Mouse (Mus musculus) midbrain, embryonic 16.5 days (tissue): ENCODE measurements around the gene Tyms. TPM values are rescaled to one million over a fixed set of nuclear protein-coding genes. Genes with fewer than 3 reads are reported as not detected.

Experiments
- ATAC-seq: fragments of 200-750 bp; cut with Nextera tagmentation; 2 replicates; pipeline ENCODE4 v1.8.0; 2017; ENCODE audit warnings: moderate TSS enrichment
- H3K27ac ChIP-seq: fragments of 300-500 bp; sonication (generic); 2 replicates; pipeline ENCODE4 v1.5.1; 2014; ENCODE audit warnings: mild to moderate bottlenecking, low read length, mixed read lengths
- H3K27me3 ChIP-seq: fragments of 300-500 bp; sonication (generic); 2 replicates; pipeline ENCODE4 v1.6.1; 2014; ENCODE audit warnings: low read depth, low read length, mixed read lengths; ENCODE audit not compliant: control insufficient read depth, insufficient read depth
- H3K36me3 ChIP-seq: fragments of 300-500 bp; sonication (generic); 2 replicates; pipeline ENCODE4 v1.6.1; 2014; ENCODE audit warnings: mild to moderate bottlenecking, low read length, moderate library complexity, mixed read lengths; ENCODE audit not compliant: control insufficient read depth, insufficient read depth
- H3K4me1 ChIP-seq: fragments of 300-500 bp; sonication (generic); 2 replicates; pipeline ENCODE4 v1.6.1; 2014; ENCODE audit warnings: mild to moderate bottlenecking, low read length, mixed read lengths; ENCODE audit not compliant: control insufficient read depth, insufficient read depth
- H3K4me2 ChIP-seq: fragments of 300-500 bp; sonication (generic); 2 replicates; pipeline ENCODE4 v1.6.1; 2014; ENCODE audit warnings: mild to moderate bottlenecking, low read length, mixed read lengths
- H3K4me3 ChIP-seq: fragments of 300-500 bp; sonication (generic); 2 replicates; pipeline ENCODE4 v1.5.1; 2014; ENCODE audit warnings: low read depth, mild to moderate bottlenecking, low read length, moderate library complexity, mixed read lengths
- H3K9ac ChIP-seq: fragments of 300-500 bp; sonication (generic); 2 replicates; pipeline ENCODE4 v1.6.1; 2014; ENCODE audit warnings: low read depth, low read length, mixed read lengths
- H3K9me3 ChIP-seq: fragments of 300-500 bp; sonication (generic); replicated peaks from 2 replicates; pipeline ENCODE4 v1.6.1; 2014; ENCODE audit warnings: mild to moderate bottlenecking, low read length, mixed read lengths; ENCODE audit not compliant: control insufficient read depth, poor library complexity, severe bottlenecking
- WGBS: fragments of 180-500 bp; shearing (Covaris S2); extraction: QIAGEN DNeasy Blood & Tissue Kit; methylation state at CpG from one replicate; pipeline ENCODE4 v1.1.7; 2014; 5-methylcytosine and 5-hydroxymethylcytosine counted together
- polyA plus RNA-seq: library from polyadenylated mRNA; unstranded; fragments of >200 nt; fragmentation: Nextera tagmentation; extraction: Ambion mirVana; gene quantifications from 2 replicates; pipeline ENCODE4 v1.2.1, GENCODE M21; 2015

Gene Tyms
- polyA plus RNA-seq, 1 experiment from 2014 or later = 33.3 TPM

DNA sequence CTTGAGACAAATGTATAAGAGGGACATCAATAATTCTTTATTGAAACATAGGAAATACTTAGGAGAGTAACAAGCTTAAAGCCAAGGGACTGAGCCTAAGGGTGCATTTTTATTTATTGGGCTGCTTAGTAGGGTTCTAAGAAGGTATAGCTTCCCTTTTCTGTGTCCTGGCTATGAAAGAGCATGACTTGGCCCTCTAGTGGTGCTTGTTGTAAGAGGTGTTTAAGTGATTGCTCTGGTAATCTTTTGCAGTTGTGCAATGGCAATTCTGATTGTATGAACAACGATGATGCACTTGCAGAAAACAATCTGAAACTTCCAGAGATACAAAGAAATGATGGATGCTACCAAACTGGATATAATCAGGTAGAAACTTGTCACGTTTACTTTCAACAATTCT, 58.8 kb downstream of the Tyms start:
- Histone ChIP-seq H3K27ac (no peak overlapping the region), H3K4me3 (no peak overlapping the region), H3K9me3 (no peaks in the 10 kb centered on the region), H3K36me3 (no peaks in the 10 kb centered on the region), H3K27me3 (no peaks in the 10 kb centered on the region), H3K4me2 (no peak overlapping the region), H3K4me1 (no peaks in the 10 kb centered on the region), H3K9ac (no peak overlapping the region)
- WGBS = 59% methylated on average over 2 of the region's 2 CpGs
- ATAC-seq = no peak

DNA sequence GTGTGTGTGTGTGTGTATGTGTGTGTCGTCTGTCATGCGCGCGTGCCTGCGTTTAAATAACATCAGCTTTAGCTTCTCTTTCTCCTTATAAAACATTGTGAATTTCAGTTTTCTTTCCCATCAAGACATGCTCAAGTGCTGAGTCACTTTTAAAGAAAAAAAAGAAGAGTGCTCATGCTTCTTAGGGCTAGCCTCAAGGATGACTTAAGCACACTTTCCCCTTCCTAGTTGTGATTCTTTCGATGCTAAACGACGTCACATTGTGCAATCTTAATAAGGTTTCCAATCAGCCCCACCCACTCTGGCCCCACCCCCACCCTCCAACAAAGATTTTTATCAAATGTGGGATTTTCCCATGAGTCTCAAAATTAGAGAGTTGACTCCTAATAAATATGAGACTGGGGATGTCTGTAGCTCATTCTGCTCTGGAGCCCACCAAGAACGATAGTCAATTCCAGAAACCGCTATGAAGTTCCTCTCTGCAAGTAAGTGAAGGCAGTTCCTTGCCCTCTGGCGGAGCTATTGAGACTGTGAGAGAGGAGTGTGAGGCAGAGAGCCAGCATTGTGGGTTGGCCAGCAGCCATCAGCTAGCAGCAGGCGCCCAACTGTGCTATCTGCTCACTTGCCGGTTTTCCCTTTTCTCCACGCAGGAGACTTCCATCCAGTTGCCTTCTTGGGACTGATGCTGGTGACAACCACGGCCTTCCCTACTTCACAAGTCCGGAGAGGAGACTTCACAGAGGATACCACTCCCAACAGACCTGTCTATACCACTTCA, 60.5 kb downstream of the Tyms start, which contains the start of gene Il6:
TSS of gene Il6 (plus strand) at position 389 of the 778 bp plus-strand sequence.
- Histone ChIP-seq H3K4me2 (no peak within 1 kb of the TSS), H3K27ac (no peak within 1 kb of the TSS), H3K4me1 (no peaks in the 10 kb centered on the region), H3K27me3 (no peaks in the 10 kb centered on the region), H3K4me3 (no peak within 1 kb of the TSS), H3K9me3 (no peaks in the 10 kb centered on the region), H3K36me3 (no peaks in the 10 kb centered on the region), H3K9ac (no peak within 1 kb of the TSS)
- ATAC-seq = no peak
- WGBS = 71% methylated on average over 16 of the region's 16 CpGs

Other genes with a start within 250 kb of the Tyms start
- not detected in 2 replicates for gene Il6, start 60.5 kb downstream of the Tyms start, polyA plus RNA-seq
- gene Garem2, start 31.5 kb upstream of the Tyms start, polyA plus RNA-seq = 6.9 and 8.1 TPM in 2 replicates
- 2.6 and 3.7 TPM in 2 replicates for gene 3110082J24Rik, start 32.5 kb upstream of the Tyms start, polyA plus RNA-seq
- 61.6 and 62.3 TPM in 2 replicates for gene Hadha, start 81.5 kb upstream of the Tyms start, polyA plus RNA-seq
- 52.1 and 53.6 TPM in 2 replicates for gene Hadhb, start 81.6 kb upstream of the Tyms start, polyA plus RNA-seq
- not detected in 2 replicates for gene Adgrf3, start 132.1 kb upstream of the Tyms start, polyA plus RNA-seq
- 32.5 and 34.7 TPM in 2 replicates for gene Selenoi, start 159.0 kb upstream of the Tyms start, polyA plus RNA-seq
- gene Drc1, start 207.8 kb upstream of the Tyms start, polyA plus RNA-seq = 9.5 and 10.2 TPM in 2 replicates